Mouse (Mus musculus): ENCODE measurements at regions not wholly inside any gene's neighbourhood (a gene's known extent, or its start where the extent isn't known, plus 50 kb on each side); places are given as distances from the start of the nearest gene placed in this dataset.

DNA sequence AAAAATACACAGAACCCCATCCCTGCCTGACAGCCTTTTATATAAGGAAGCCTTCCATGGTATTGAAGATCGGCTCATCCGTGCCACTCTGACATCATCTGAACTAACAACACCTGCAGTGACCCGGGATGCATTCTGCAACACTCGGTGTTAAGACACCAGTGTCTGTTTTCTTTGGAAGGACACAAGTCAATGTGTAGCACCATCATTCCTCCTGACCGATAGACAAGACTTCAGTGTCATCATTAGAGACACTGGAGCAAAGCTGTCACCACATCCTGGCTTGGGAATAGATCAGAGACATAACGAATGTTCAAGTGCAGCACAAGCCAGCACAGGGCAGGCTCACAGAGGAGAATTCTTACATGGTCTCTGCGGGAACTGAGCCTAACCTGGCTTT is 77.5 kb upstream of the Runx1 start:
- TF ChIP-seq POLR2A (IDR thresholded peaks at IDR 0.05; ENCODE audit: low read depth, low read length) (no peak), CTCF (IDR thresholded peaks at IDR 0.05; ENCODE audit: borderline replicate concordance, insufficient read depth, low read length) (no peak)

All from embryonic fibroblast, embryonic 13.5 days (primary cell).